Mouse (Mus musculus): ENCODE measurements around the gene Akip1.

DNA sequence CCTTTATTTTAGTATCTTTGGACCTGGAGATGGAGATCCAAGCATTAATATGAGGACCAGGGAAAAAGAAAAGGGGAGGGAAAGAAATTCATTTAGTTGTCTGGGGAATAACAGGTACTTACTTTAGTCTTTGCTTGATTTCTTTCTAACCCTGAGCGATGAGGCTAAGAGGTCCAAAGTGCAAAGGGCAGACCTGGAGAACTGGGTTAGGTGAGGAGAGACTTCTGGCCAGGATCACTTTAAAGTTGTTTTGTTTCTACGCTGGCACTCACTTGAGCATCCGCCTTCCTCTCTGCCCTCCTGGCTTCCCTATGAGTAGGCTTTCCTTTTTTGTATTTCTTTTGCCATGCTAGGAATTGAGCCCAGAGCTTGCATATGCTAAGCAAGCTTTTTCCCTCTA, 52.8 kb downstream of the Akip1 start:
- TF ChIP-seq POLR2A (IDR thresholded peaks at IDR 0.05; ENCODE audit: insufficient read depth, low read length) (no peak), CTCF (IDR thresholded peaks at IDR 0.05; ENCODE audit: low read depth, low read length) (no peak)
